Mouse (Mus musculus) small intestine, adult 2 months (tissue): ENCODE results near the gene Gnat1. TPM values are rescaled to one million over a fixed set of nuclear protein-coding genes. Genes with fewer than 3 reads are reported as not detected.

Source experiments
- H3K27ac ChIP-seq: fragments of 200-500 bp; 2 replicates; pipeline ENCODE4 v1.5.1; 2012; ENCODE audit warnings: low read depth, low read length, control low read depth, inconsistent platforms; ENCODE audit not compliant: insufficient read depth
- H3K27me3 ChIP-seq: fragments of 200-500 bp; 2 replicates; pipeline ENCODE4 v1.6.1; 2012; ENCODE audit warnings: mild to moderate bottlenecking, moderate library complexity, low read length, inconsistent platforms; ENCODE audit not compliant: control insufficient read depth, insufficient read depth
- H3K36me3 ChIP-seq: fragments of 200-500 bp; 2 replicates; pipeline ENCODE4 v1.6.1; 2012; ENCODE audit warnings: mild to moderate bottlenecking, low read length, control low read depth, inconsistent platforms; ENCODE audit not compliant: control insufficient read depth, insufficient read depth
- H3K4me1 ChIP-seq: fragments of 200-500 bp; 2 replicates; pipeline ENCODE4 v1.6.1; 2012; ENCODE audit warnings: low read length, inconsistent platforms, mixed read lengths; ENCODE audit not compliant: control insufficient read depth, insufficient read depth, insufficient read length
- H3K4me3 ChIP-seq: fragments of 200-500 bp; 2 replicates; pipeline ENCODE4 v1.5.1; 2012; ENCODE audit warnings: low read depth, mild to moderate bottlenecking, control low read depth, inconsistent platforms, low read length, moderate library complexity
- CTCF ChIP-seq: fragments of 200-500 bp; IDR thresholded peaks from 2 replicates; pipeline ENCODE4 v1.5.1; 2012; ENCODE audit warnings: low read depth, mild to moderate bottlenecking, control low read depth, inconsistent platforms, low read length, moderate library complexity, mixed read lengths; ENCODE audit not compliant: insufficient replicate concordance, insufficient read length; ENCODE audit errors: extremely low read depth
- POLR2A ChIP-seq: fragments of 200-500 bp; IDR thresholded peaks from 2 replicates; pipeline ENCODE4 v1.6.1; 2012; ENCODE audit warnings: low read depth, mild to moderate bottlenecking, control low read depth, inconsistent platforms, low read length, moderate library complexity
- WGBS: fragments of 180-500 bp; shearing (Covaris S2); methylation state at CpG from one replicate; pipeline ENCODE4 v1.1.7; 2018; 5-methylcytosine and 5-hydroxymethylcytosine counted together
- polyA plus RNA-seq: library from polyadenylated mRNA; depleted of rRNA; stranded (reverse); fragments of >200 nt; gene quantifications from 2 replicates; pipeline ENCODE4 v1.2.3, GENCODE M21; 2012

Gnat1 gene
- polyA plus RNA-seq, 1 experiment = 0.13 TPM

GRCm38 (mm10) chr9:107695441-107696105, 16.1 kb upstream of the Gnat1 start:
- peaks cover 11% of the 10 kb centered on the region for H3K4me1 ChIP-seq
- TF ChIP-seq POLR2A (no peak), CTCF (no peak)
- H3K4me3 ChIP-seq = no peak overlapping the region
- no peaks in the 10 kb centered on the region for H3K27me3 ChIP-seq
- no peaks in the 10 kb centered on the region; the same call in 1 of the 2 replicates for H3K36me3 ChIP-seq
- WGBS = 83% methylated on average over 12 of the region's 12 CpGs
- H3K27ac ChIP-seq = peak overlapping the region; percentile 45

- Histone ChIP-seq H3K4me3 (no peak overlapping the region), H3K4me1 (peaks cover 4% of the 10 kb centered on the region; the same call in 1 of the 2 replicates), H3K27ac (no peak overlapping the region), H3K27me3 (no peaks in the 10 kb centered on the region), H3K36me3 (no peaks in the 10 kb centered on the region; the same call in 1 of the 2 replicates)
- 60% methylated on average over 7 of the region's 7 CpGs for WGBS
- TF ChIP-seq CTCF (no peak), POLR2A (no peak)
Observed at GRCm38 (mm10) chr9:107694627-107695026, 15.1 kb upstream of the Gnat1 start.

GRCm38 (mm10) chr9:107693433-107693987, 14.0 kb upstream of the Gnat1 start:
- Histone ChIP-seq H3K27ac (no peak overlapping the region), H3K4me1 (peaks cover 2% of the 10 kb centered on the region; the same call in 1 of the 2 replicates), H3K4me3 (no peak overlapping the region), H3K36me3 (no peaks in the 10 kb centered on the region; the same call in 1 of the 2 replicates), H3K27me3 (no peaks in the 10 kb centered on the region)
- 80% methylated on average over 4 of the region's 4 CpGs for WGBS
- no peak for TF ChIP-seq CTCF
- TF ChIP-seq POLR2A = no peak

- H3K27me3 ChIP-seq = no peaks in the 10 kb centered on the region
- H3K27ac ChIP-seq = no peak overlapping the region
- no peaks in the 10 kb centered on the region; the same call in 1 of the 2 replicates for H3K36me3 ChIP-seq
- TF ChIP-seq CTCF = no peak
- no peak for TF ChIP-seq POLR2A
- peaks cover 2% of the 10 kb centered on the region; the same call in 1 of the 2 replicates for H3K4me1 ChIP-seq
- 51% methylated on average over 5 of the region's 5 CpGs for WGBS
- no peak overlapping the region for H3K4me3 ChIP-seq
Observed at GRCm38 (mm10) chr9:107692785-107693184, 13.3 kb upstream of the Gnat1 start.

GRCm38 (mm10) chr9:107690391-107690790, 10.9 kb upstream of the Gnat1 start:
- Histone ChIP-seq H3K4me3 (no peak overlapping the region), H3K4me1 (peaks cover 2% of the 10 kb centered on the region; the same call in 1 of the 2 replicates), H3K36me3 (no peaks in the 10 kb centered on the region; the same call in 1 of the 2 replicates), H3K27me3 (no peaks in the 10 kb centered on the region), H3K27ac (no peak overlapping the region)
- TF ChIP-seq CTCF = no peak
- TF ChIP-seq POLR2A = no peak
- 87% methylated on average over 8 of the region's 8 CpGs for WGBS

GRCm38 (mm10) chr9:107688939-107689338, 9.4 kb upstream of the Gnat1 start:
- Histone ChIP-seq H3K4me3 (no peak overlapping the region), H3K27ac (no peak overlapping the region), H3K36me3 (no peaks in the 10 kb centered on the region; the same call in 1 of the 2 replicates), H3K27me3 (no peaks in the 10 kb centered on the region), H3K4me1 (no peaks in the 10 kb centered on the region)
- WGBS = 23% methylated on average over 7 of the region's 7 CpGs
- TF ChIP-seq CTCF = no peak
- TF ChIP-seq POLR2A = no peak

- TF ChIP-seq POLR2A (no peak), CTCF (no peak)
- H3K36me3 ChIP-seq = no peaks in the 10 kb centered on the region; the same call in 1 of the 2 replicates
- no peak overlapping the region for H3K27ac ChIP-seq
- H3K4me3 ChIP-seq = no peak overlapping the region
- H3K4me1 ChIP-seq = no peaks in the 10 kb centered on the region
- WGBS = 70% methylated on average over 5 of the region's 5 CpGs
- no peaks in the 10 kb centered on the region for H3K27me3 ChIP-seq
Observed at GRCm38 (mm10) chr9:107688415-107688814, 8.9 kb upstream of the Gnat1 start.
